Mouse (Mus musculus): ENCODE data around the gene Rbm18. TPM values are rescaled to one million over a fixed set of nuclear protein-coding genes. Genes with fewer than 3 reads are reported as not detected.

Gene Rbm18
- 1.4 and 1.7 TPM in 2 replicates for polyA plus RNA-seq (2012; rRNA removed)

DNA sequence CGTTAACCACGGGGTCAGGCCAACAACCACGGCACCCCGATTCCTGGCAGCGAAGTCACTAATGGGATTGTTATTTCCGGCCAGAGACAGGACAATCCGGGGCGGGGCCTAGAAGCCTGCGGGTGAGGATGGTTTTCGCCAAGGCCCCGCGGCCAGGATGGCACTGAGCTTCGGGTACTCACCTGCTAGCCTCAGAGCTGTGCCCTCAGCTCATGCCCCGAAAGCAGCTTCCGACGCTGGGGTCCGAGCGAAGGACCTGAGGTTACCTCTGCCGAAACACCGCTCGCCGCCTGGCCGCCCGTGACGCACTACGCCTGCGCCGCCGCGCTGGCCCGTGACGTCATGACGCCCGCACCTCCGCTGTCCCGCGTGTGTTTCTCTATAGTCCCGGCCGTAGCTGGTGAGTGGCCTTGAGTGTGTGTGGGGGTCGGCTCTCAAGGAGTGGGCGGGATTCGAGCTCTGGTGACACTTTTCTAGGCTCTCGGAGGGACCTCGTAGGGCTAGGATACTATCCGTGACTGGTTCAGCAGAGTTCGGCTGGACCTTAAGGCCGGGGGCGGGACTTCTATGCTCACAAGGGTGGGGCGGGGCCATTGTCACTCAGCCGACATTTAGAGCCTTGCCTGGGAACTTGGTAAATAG, at the start of gene Rbm18, which contains the start of gene Mrrf:
Gene Rbm18 (minus strand): TSS at position 474 of the 642 bp plus-strand sequence.
Gene Mrrf (plus strand): TSS at position 90 of the 642 bp plus-strand sequence.

DNA sequence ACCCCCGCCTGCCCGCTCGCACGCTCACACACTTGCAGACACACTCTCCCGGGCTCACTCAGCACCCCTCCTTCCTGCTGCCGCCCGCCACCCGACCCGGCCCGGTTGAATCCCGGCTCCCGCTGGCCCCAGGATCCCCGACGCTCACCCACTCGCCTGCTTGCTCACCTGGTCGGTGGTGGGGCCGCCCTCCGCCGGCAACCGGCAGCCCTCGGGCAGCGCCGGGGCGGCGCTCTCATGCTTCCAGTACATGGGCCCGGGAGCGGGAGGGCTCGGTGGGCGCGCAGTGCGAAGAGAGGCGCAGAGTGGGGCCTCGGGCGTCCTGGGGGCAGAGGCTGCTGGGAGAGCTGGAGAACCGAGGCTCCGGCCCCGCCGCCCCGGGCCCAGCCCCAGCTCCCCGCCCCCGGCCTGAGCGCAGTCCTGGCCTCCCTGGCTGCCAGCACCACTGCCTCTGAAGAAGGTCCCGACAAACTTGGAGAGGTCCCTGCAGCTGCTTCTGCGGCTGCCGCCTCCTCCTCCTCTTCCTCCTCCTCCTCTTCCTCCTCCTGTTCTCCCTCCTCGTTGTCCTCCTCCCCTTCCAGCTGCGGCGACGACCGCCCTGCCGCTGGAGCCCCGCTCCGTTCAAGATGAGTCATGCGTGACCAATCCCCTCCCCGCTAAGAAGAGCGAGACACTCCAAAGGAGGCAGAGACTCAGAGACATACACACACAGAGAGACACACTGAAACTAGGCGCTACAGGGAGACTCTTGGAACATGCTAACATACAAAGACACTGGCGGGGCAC, 31.4 kb downstream of the Rbm18 start, which contains the start of gene Lhx6:
Gene Lhx6 (minus strand): TSS at position 453 of the 786 bp plus-strand sequence.

Other genes starting within 250 kb of the Rbm18 start
- 0.64 and 0.70 TPM in 2 replicates for gene Ttll11, start 156.9 kb downstream of the Rbm18 start, polyA plus RNA-seq (2012; rRNA removed)
- 36.5 and 40.2 TPM in 2 replicates for gene Ndufa8, start 87.4 kb downstream of the Rbm18 start, polyA plus RNA-seq (2012; rRNA removed)
- 0.15 TPM in 1 of 2 replicates, not detected in the other for gene Morn5, start 87.3 kb downstream of the Rbm18 start, polyA plus RNA-seq (2012; rRNA removed)
- 1.4 and 1.6 TPM in 2 replicates for gene Lhx6, start 31.4 kb downstream of the Rbm18 start, polyA plus RNA-seq (2012; rRNA removed)
- gene Mrrf, start 384 bp downstream of the Rbm18 start, polyA plus RNA-seq (2012; rRNA removed): 12.1 and 14.4 TPM in 2 replicates
- 22.1 and 22.2 TPM in 2 replicates for gene Ptgs1, start 93.7 kb upstream of the Rbm18 start, polyA plus RNA-seq (2012; rRNA removed)
- not detected in 2 replicates for gene Olfr338, start 236.7 kb upstream of the Rbm18 start, polyA plus RNA-seq (2012; rRNA removed)